Mouse (Mus musculus) cerebellum, postnatal 36 days (tissue): ENCODE measurements around the gene Tmprss11a.

Experiments used
- DNase-seq, 2 experiments: peaks; one replicate each; pipeline ENCODE4 v3.0.0; 2021 to 2022; ENCODE audit warnings: mixed read lengths in 2 of 2

Gene Tmprss11a

DNA sequence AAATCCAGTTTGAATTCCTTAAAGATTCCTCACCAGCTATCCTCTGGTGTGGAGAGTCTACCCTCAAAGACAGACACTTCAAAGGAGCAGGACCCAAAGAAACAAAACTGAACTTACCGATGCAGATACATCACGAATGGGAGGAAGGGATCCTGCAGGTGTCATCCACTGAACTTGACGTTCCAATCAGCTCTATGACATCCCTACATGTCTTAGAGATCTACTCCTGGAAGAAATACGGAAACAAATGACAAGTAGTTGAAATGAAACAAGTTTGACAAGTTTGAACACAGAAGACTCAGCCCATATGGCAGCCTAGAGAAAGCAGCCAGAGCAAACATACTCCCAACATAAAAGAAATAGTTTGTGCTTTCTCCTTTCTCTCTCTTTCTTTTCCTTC is at the start of gene Tmprss11a:
TSS of gene Tmprss11a (minus strand) at position 101 of the 400 bp plus-strand sequence.
- no peak for DNase-seq

- no peak for DNase-seq
These were observed 49.7 kb upstream of the Tmprss11a start, which contains the start of gene Tmprss11g for GRCm38 (mm10) chr5:86518500-86518899. Tmprss11g (minus strand) TSS chr5:86518600.

DNA sequence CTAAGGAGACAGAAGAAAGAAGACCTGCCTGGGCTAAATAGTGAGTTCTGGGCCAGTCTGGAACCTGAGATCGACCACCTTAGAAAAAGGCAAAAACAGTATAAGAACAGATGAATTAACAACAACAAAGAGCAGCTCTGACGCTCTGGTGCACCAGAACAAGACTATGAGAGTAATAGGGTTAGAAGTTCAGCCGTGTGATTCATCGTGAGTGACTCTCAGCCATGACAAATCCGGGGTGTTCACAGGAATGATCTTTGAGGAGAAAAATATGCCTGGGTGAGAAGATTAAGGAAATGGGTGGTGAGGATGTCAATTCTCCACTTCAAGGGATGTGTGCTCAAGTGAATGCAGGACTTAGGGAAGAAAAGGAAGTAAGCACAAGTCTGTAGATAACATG is 42.7 kb upstream of the Tmprss11a start:
- no peak for DNase-seq

DNA sequence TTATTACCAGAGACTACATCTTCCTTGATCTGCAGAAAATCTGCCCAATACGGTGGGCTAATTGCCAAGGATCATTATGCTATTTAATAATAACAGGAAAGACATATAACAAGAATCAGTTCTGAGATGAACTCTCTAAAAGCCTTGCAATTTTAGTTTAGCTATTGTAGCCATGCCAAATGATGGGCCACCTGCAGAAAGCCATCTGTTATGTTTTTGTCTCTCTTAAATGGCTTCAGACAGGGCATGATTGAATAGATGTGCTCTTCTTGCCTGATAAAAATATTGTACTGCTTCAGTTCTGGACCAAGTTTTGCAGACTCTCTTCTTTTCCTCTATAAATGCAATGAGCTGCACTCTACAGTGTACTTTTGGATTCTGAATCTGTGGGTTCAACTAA is 24.7 kb upstream of the Tmprss11a start:
- DNase-seq, result peak; percentile 31 to 42

GRCm38 (mm10) chr5:86482562-86482961 is 13.8 kb upstream of the Tmprss11a start:
- DNase-seq, result no peak

- no peak for DNase-seq
These were observed 13.2 kb upstream of the Tmprss11a start for GRCm38 (mm10) chr5:86482031-86482430.

GRCm38 (mm10) chr5:86473859-86474258 is 5.1 kb upstream of the Tmprss11a start:
- DNase-seq, result no peak

- no peak for DNase-seq
These were observed 29.5 kb downstream of the Tmprss11a start for GRCm38 (mm10) chr5:86439306-86439705.

DNA sequence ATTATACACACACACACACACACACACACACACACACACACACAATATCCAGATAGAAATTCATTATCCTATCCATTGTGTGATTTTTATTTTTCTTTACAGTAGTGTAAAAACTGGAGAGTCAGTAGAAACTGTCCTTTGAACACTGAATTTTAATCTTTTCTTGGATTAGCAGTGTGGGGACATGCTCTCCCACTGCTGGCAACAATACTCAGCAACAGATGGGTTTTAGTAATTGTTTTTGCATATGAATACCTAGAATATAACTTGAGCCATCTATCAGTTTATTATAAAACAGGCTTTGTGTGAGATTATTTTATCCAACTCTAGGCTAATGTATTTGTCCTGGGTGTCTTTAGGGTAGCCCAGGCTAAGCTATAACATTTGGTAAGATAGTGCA is 30.2 kb downstream of the Tmprss11a start:
- DNase-seq, result no peak

DNA sequence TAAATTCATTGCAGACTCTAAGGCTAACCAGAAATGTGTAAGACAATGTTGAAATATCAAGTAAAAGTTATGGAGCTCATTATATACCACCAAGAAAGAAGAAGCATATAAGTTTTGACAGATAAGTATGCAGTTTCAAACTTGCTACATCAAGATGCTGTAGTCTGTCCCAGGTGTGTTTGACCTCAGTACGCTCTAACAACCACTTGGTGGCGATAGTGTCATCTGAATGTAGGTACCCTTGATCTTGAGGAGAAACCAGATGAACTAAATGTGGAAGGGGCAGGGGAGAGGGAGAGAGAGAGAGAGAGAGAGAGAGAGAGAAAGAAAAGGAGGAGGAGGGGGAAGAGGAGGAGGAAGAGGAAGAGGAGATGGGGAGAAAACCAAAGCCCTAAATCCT is 36.1 kb downstream of the Tmprss11a start:
- DNase-seq, result peak; percentile 9 to 17

GRCm38 (mm10) chr5:86431096-86431495 is 37.7 kb downstream of the Tmprss11a start:
- DNase-seq, result no peak

DNA sequence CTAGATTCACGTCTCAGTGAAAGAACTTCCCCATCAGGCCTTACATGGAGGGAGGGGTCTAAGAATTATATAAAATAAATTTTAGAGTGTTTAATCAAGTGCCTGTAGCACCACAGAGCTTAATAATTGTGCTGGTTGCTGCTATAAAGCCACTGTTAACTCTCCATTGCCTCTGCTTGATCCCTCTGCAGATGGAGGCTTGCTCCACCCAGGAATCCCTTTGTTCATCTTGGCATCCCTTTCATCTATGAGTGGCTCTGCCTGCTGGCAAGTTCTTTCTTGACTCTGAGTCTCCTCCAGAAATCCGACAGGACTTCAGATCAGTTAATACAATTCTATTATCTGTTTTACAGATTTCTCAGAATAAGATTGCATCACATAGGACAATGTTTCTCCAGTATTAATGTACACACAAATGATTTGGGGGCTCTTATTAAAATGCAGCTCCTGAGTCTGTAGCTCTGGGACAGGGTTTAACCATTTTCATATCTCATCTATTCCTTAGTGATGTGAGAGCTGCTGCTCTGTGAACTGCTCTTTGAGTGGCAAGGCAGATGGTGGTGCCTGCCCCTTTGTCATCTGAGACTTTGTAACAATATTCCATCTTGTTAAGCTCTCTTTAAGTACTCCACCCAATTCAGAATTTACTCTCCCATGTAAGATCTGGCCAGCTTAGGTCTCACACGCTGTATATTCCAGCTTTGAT is 47.3 kb downstream of the Tmprss11a start:
- DNase-seq, result no peak

DNA sequence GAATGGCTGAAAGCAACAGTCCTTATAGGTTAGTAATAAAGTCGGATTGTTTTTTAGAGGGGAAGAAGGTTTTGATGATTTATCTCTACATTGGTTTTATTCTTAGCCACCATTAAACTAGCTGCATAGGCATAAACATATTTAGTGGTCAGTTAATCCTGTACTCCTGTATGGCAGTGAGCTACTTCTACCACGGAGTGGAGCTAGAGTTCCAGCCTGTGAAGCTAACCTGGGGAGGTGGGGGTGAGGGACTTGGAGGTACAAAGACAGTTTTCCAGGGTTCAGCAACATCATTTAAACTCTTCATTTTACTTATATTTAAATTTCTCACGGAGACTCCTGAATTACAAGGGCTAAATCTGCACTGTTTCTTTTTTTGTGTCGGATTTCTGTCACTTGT is 49.3 kb downstream of the Tmprss11a start:
- no peak for DNase-seq

DNA sequence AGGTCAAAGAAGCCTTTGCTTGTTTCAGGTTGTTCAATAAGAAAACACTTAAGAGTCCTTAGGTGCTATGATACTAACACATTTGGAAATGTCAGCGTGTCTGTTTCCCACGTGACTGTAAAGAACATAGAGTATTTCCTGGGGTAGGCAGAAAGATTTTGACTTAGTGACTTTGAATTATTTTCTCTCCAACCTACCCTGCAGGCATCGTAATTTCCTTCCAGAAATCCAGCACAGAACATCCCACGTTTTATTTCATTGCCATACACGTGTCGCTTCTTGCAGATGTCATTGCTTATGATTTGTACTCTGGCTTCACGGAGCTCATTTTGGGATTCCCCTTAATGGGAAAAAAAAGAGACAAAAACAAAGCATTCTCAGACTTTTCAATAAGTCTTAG is 54.5 kb downstream of the Tmprss11a start:
- DNase-seq, result no peak

DNA sequence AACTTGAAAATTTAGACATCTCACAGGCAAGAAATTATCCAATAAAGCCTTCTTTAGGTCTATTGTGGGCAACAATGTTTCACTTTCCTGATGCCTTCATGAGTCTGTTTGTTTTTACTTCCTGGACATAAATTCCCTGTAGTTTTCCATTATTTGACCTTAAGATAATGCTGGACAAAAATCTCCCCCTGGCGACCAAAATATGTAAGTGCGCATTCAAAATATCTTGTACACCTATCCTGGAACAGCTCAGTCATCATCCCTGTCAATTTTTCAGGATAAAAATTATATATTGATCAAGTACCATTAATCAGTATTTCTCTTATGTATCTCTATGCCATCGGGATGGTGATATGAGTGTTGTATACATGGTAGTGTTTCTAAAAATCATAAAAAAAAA is 58.0 kb downstream of the Tmprss11a start:
- DNase-seq, result peak; percentile 24 to 48

DNA sequence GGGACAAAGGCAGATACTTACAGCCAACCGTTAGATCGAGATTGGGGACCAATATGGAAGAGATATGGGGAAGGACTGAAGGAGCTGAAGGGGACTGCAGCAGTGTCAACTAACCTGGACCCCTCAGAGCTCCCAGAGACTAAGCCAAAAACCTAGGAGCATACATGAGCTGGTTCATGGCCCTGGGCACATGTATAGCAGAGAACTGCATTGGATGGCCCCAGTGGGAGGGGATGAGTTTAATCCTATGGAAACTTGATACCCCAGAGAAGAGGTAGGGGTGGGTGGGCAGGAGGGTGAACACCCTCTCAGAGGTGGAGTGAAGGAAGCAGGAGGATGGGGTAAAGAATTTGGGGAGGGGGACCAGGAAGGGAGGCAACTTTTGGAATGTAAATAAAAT is 60.8 kb downstream of the Tmprss11a start:
- DNase-seq, result no peak

DNA sequence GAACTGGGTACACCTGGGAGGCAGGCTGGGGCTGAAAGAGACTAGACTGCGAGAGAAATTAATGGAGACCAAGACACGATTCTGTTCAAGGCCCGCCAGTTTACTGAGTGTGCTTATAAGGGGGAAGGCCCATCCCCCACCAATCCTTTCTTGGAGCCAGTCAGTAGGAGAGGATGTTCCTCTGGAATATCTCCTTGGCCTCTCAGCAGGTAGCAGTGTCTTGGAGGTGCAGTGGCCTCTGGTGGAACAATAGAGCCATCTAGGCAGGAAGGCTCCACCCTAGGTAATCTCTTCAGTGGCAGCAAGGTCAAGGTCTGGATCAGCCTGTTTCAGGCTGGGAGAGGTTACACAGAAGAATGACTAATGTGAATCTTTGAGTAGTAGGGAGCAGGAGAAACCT is 61.6 kb downstream of the Tmprss11a start:
- no peak for DNase-seq

DNA sequence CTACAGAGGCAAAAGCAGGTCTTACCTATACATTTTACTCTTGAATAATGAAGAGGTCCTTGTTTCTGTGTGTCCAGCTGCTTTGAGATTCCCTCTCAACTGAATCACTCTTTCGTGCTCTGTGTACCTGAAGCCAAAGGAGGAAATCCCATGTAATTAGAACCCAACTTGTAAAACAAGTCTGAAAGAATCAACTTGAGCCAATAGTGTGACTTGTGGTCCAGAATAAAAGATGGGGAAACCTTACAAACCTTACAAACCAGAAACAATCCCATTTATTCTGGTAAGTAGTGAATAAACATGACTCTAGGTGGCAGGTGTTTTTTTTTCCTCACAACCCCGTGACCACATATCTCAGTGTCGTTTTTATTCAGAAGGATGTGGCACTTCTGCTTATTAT is 95.5 kb downstream of the Tmprss11a start, which contains the start of gene Tmprss11d:
TSS of gene Tmprss11d (minus strand) at position 101 of the 400 bp plus-strand sequence.
- DNase-seq, result no peak
